Mouse (Mus musculus): ENCODE results near the gene Slc6a21. TPM values are rescaled to one million over a fixed set of nuclear protein-coding genes. Genes with fewer than 3 reads are reported as not detected.
A peak's percentile ranks its signal among the peaks of the same experiment; 100 is the strongest.
"Not testable (repeated sequence)": the region's sequence is repeated elsewhere in the genome, so short reads cannot be mapped to it uniquely, and the experiment has no call there.

Slc6a21 gene
- total and polyA plus RNA-seq, 3 experiments = not detected

GRCm38 (mm10) chr7:45241389-45241749 is 35.9 kb upstream of the Slc6a21 start:
- in situ Hi-C loops (cut with MboI; ENCODE audit: low pct_ligation_motif_present, low pct_unique_long_range_greater_than_20kb, low sequenced_read_pairs) = no loop called here
- no peaks in the 10 kb centered on the region for H3K27me3 ChIP-seq (replicated peaks)
- H3K79me2 ChIP-seq (replicated peaks; ENCODE audit: control insufficient read depth, extremely low read depth, insufficient read depth, poor library complexity, severe bottlenecking) = peaks cover 2% of the 10 kb centered on the region; the same call in 1 of the 2 replicates
- no peak for DNase-seq (ENCODE audit: extremely low read depth)
- no peak overlapping the region; the same call in 1 of the 2 replicates for H3K27ac ChIP-seq (ENCODE audit: insufficient read depth, low read depth)
- H3K36me3 ChIP-seq (replicated peaks in 1 of 2; ENCODE audit: control insufficient read depth in 1 of 2, insufficient read depth in 1 of 2, low read length in 1 of 2) = peaks cover 3 to 7% of the 10 kb centered on the region in 2 experiments
- TF ChIP-seq IRF4 (IDR thresholded peaks at IDR 0.05; ENCODE audit: low read depth, low read length) = peak; percentile 50; the same call in 1 of the 2 replicates
- TF ChIP-seq HCFC1 (IDR thresholded peaks at IDR 0.05; ENCODE audit: low read depth, low read length) = no peak
- TF ChIP-seq EP300 (IDR thresholded peaks at IDR 0.05; ENCODE audit: low read length) = peak; percentile 63
- H3K4me2 ChIP-seq (ENCODE audit: insufficient read depth, low read depth, poor library complexity, severe bottlenecking) = peak overlapping the region; percentile 6; the same call in 1 of the 2 replicates
- dilution Hi-C loops (cut with MboI; ENCODE audit: extremely low pct_ligation_motif_present, extremely low pct_unique_long_range_greater_than_20kb, low sequenced_read_pairs) = no loop called here
- no peak overlapping the region for H3K4me3 ChIP-seq (replicated peaks in 1 of 3; ENCODE audit: low read depth in 2 of 3, low read length in 2 of 3, poor library complexity in 1 of 3)
- no peak overlapping the region for H3K9ac ChIP-seq (ENCODE audit: insufficient read depth, low read depth)
- H3K4me1 ChIP-seq (ENCODE audit: control insufficient read depth in 1 of 2, insufficient read depth in 2 of 2) = peaks cover 14 to 30% of the 10 kb centered on the region in 2 experiments
- peaks cover 7% of the 10 kb centered on the region for H3K9me3 ChIP-seq (replicated peaks; ENCODE audit: low read length)

GRCm38 (mm10) chr7:45247666-45248065 is 29.6 kb upstream of the Slc6a21 start:
- no peak overlapping the region for H3K9ac ChIP-seq (ENCODE audit: insufficient read depth, low read depth)
- dilution Hi-C loops (cut with MboI; ENCODE audit: extremely low pct_ligation_motif_present, extremely low pct_unique_long_range_greater_than_20kb, low sequenced_read_pairs) = no loop called here
- no peaks in the 10 kb centered on the region for H3K36me3 ChIP-seq (replicated peaks in 1 of 2; ENCODE audit: control insufficient read depth in 1 of 2, insufficient read depth in 1 of 2, low read length in 1 of 2)
- DNase-seq (ENCODE audit: extremely low read depth) = no peak
- no peak overlapping the region for H3K4me3 ChIP-seq (replicated peaks in 1 of 3; ENCODE audit: low read depth in 2 of 3, low read length in 2 of 3, poor library complexity in 1 of 3)
- peaks cover 0 to 2% of the 10 kb centered on the region in 2 experiments; a peak in 1 of 4 replicates for H3K4me1 ChIP-seq (ENCODE audit: control insufficient read depth in 1 of 2, insufficient read depth in 2 of 2)
- no peak for TF ChIP-seq TBP (conservative IDR thresholded peaks at IDR 0.05; ENCODE audit: low read depth, low read length)
- no peak for TF ChIP-seq MEF2A (IDR thresholded peaks at IDR 0.05; ENCODE audit: borderline replicate concordance, low read depth, low read length)
- TF ChIP-seq EP300 (IDR thresholded peaks at IDR 0.05; ENCODE audit: low read length) = no peak
- TF ChIP-seq ZNF384 (IDR thresholded peaks at IDR 0.05; ENCODE audit: low read depth, low read length) = no peak
- TF ChIP-seq PAX5 (IDR thresholded peaks at IDR 0.05; ENCODE audit: low read length) = no peak
- no peak for TF ChIP-seq CTCF (conservative IDR thresholded peaks at IDR 0.05 in 1 of 2, IDR thresholded peaks at IDR 0.05 in 1 of 2; ENCODE audit: low read depth in 2 of 2, low read length in 2 of 2)
- H3K79me2 ChIP-seq (replicated peaks; ENCODE audit: control insufficient read depth, extremely low read depth, insufficient read depth, poor library complexity, severe bottlenecking) = no peaks in the 10 kb centered on the region
- H3K27ac ChIP-seq (ENCODE audit: insufficient read depth, low read depth) = no peak overlapping the region
- H3K4me2 ChIP-seq (ENCODE audit: insufficient read depth, low read depth, poor library complexity, severe bottlenecking) = no peak overlapping the region
- no peaks in the 10 kb centered on the region for H3K27me3 ChIP-seq (replicated peaks)
- no peaks in the 10 kb centered on the region for H3K9me3 ChIP-seq (replicated peaks; ENCODE audit: low read length)
- in situ Hi-C loops (cut with MboI; ENCODE audit: low pct_ligation_motif_present, low pct_unique_long_range_greater_than_20kb, low sequenced_read_pairs) = no loop called here

GRCm38 (mm10) chr7:45253806-45254205 is 23.5 kb upstream of the Slc6a21 start:
- H3K9me3 ChIP-seq (replicated peaks; ENCODE audit: low read length) = no peaks in the 10 kb centered on the region
- dilution Hi-C loops (cut with MboI; ENCODE audit: extremely low pct_ligation_motif_present, extremely low pct_unique_long_range_greater_than_20kb, low sequenced_read_pairs) (no loop called here), in situ Hi-C loops (cut with MboI; ENCODE audit: low pct_ligation_motif_present, low pct_unique_long_range_greater_than_20kb, low sequenced_read_pairs) (no loop called here)

GRCm38 (mm10) chr7:45255822-45256221 is 21.5 kb upstream of the Slc6a21 start:
- H3K27ac ChIP-seq (ENCODE audit: insufficient read depth, low read depth); DNase-seq (ENCODE audit: extremely low read depth); in situ Hi-C loops (cut with MboI; ENCODE audit: low pct_ligation_motif_present, low pct_unique_long_range_greater_than_20kb, low sequenced_read_pairs); H3K27me3 ChIP-seq (replicated peaks); H3K4me2 ChIP-seq (ENCODE audit: insufficient read depth, low read depth, poor library complexity, severe bottlenecking); H3K4me1 ChIP-seq (ENCODE audit: control insufficient read depth in 1 of 2, insufficient read depth in 2 of 2); dilution Hi-C loops (cut with MboI; ENCODE audit: extremely low pct_ligation_motif_present, extremely low pct_unique_long_range_greater_than_20kb, low sequenced_read_pairs); H3K36me3 ChIP-seq (replicated peaks in 1 of 2; ENCODE audit: control insufficient read depth in 1 of 2, insufficient read depth in 1 of 2, low read length in 1 of 2); H3K9me3 ChIP-seq (replicated peaks; ENCODE audit: low read length); H3K4me3 ChIP-seq (replicated peaks in 1 of 3; ENCODE audit: low read depth in 2 of 3, low read length in 2 of 3, poor library complexity in 1 of 3); H3K9ac ChIP-seq (ENCODE audit: insufficient read depth, low read depth); H3K79me2 ChIP-seq (replicated peaks; ENCODE audit: control insufficient read depth, extremely low read depth, insufficient read depth, poor library complexity, severe bottlenecking): not testable (repeated sequence)

More at GRCm38 (mm10) chr7:45253806-45254205, 23.5 kb upstream of the Slc6a21 start:
- Histone ChIP-seq H3K9ac (ENCODE audit: insufficient read depth, low read depth) (no peak overlapping the region), H3K36me3 (replicated peaks in 1 of 2; ENCODE audit: control insufficient read depth in 1 of 2, insufficient read depth in 1 of 2, low read length in 1 of 2) (no peaks in the 10 kb centered on the region), H3K27me3 (replicated peaks) (no peaks in the 10 kb centered on the region), H3K79me2 (replicated peaks; ENCODE audit: control insufficient read depth, extremely low read depth, insufficient read depth, poor library complexity, severe bottlenecking) (no peaks in the 10 kb centered on the region), H3K4me2 (ENCODE audit: insufficient read depth, low read depth, poor library complexity, severe bottlenecking) (no peak overlapping the region), H3K4me1 (ENCODE audit: control insufficient read depth in 1 of 2, insufficient read depth in 2 of 2) (peaks cover 0 to 5% of the 10 kb centered on the region in 2 experiments; a peak in 1 of 4 replicates), H3K27ac (ENCODE audit: insufficient read depth, low read depth) (no peak overlapping the region), H3K4me3 (replicated peaks in 1 of 3; ENCODE audit: low read depth in 2 of 3, low read length in 2 of 3, poor library complexity in 1 of 3) (no peak overlapping the region)
- TF ChIP-seq CHD1 (IDR thresholded peaks at IDR 0.05; ENCODE audit: low read depth, low read length) (no peak), SMC3 (IDR thresholded peaks at IDR 0.05; ENCODE audit: low read depth, low read length) (no peak), USF1 (IDR thresholded peaks at IDR 0.05; ENCODE audit: low read depth, low read length) (no peak), ZC3H11A (IDR thresholded peaks at IDR 0.05; ENCODE audit: low read depth, low read length) (no peak), MYC (IDR thresholded peaks at IDR 0.05; ENCODE audit: low read depth, low read length) (no peak), E2F4 (IDR thresholded peaks at IDR 0.05; ENCODE audit: insufficient replicate concordance, low read depth, low read length) (no peak), HCFC1 (IDR thresholded peaks at IDR 0.05; ENCODE audit: low read depth, low read length) (no peak), ZMIZ1 (IDR thresholded peaks at IDR 0.05; ENCODE audit: low read depth, low read length) (no peak), JUN (IDR thresholded peaks at IDR 0.05; ENCODE audit: insufficient read depth, low read depth, low read length) (no peak), MAX (IDR thresholded peaks at IDR 0.05; ENCODE audit: low read length) (no peak), ZNF384 (IDR thresholded peaks at IDR 0.05; ENCODE audit: low read depth, low read length) (no peak), CTCF (conservative IDR thresholded peaks at IDR 0.05 in 1 of 2, IDR thresholded peaks at IDR 0.05 in 1 of 2; ENCODE audit: low read depth in 2 of 2, low read length in 2 of 2) (no peak), MAFK (IDR thresholded peaks at IDR 0.05; ENCODE audit: insufficient replicate concordance, low read length) (no peak), MEF2A (IDR thresholded peaks at IDR 0.05; ENCODE audit: borderline replicate concordance, low read depth, low read length) (no peak)
- DNase-seq (ENCODE audit: extremely low read depth) = no peak
